Mouse (Mus musculus) midbrain, embryonic 14.5 days (tissue): Measurements from ENCODE around the gene Mettl5. TPM values are rescaled to one million over a fixed set of nuclear protein-coding genes. Genes with fewer than 3 reads are reported as not detected.

ENCODE experiments used
- ATAC-seq: fragments of 200-750 bp; cut with Nextera tagmentation; 2 replicates; pipeline ENCODE4 v1.8.0; 2017; ENCODE audit warnings: moderate number of reproducible peaks, moderate library complexity; ENCODE audit not compliant: low FRiP score, low TSS enrichment
- DNase-seq: peaks from one replicate; pipeline ENCODE4 v3.0.0-alpha.2; 2015
- H3K27ac ChIP-seq: fragments of 300-500 bp; sonication (generic); replicated peaks from 2 replicates; pipeline ENCODE4 v1.5.1; 2014; ENCODE audit warnings: mild to moderate bottlenecking, low read depth, low read length, moderate library complexity
- H3K27me3 ChIP-seq: fragments of 300-500 bp; sonication (generic); 2 replicates; pipeline ENCODE4 v1.6.1; 2014; ENCODE audit warnings: low read length, control low read depth, mixed read lengths; ENCODE audit not compliant: control insufficient read depth, insufficient read depth
- H3K36me3 ChIP-seq: fragments of 300-500 bp; sonication (generic); 2 replicates; pipeline ENCODE4 v1.6.1; 2014; ENCODE audit warnings: low read length, control low read depth; ENCODE audit not compliant: control insufficient read depth, insufficient read depth
- H3K4me1 ChIP-seq: fragments of 300-500 bp; sonication (generic); 2 replicates; pipeline ENCODE4 v1.6.1; 2014; ENCODE audit warnings: mild to moderate bottlenecking, antibody characterized with exemption, low read length, control low read depth; ENCODE audit not compliant: control insufficient read depth, insufficient read depth
- H3K4me2 ChIP-seq: fragments of 300-500 bp; sonication (generic); 2 replicates; pipeline ENCODE4 v1.6.1; 2014; ENCODE audit warnings: mild to moderate bottlenecking, low read length, moderate library complexity
- H3K4me3 ChIP-seq: fragments of 300-500 bp; sonication (generic); replicated peaks from 2 replicates; pipeline ENCODE4 v1.5.1; 2014; ENCODE audit warnings: low read depth, low read length
- H3K9ac ChIP-seq: fragments of 300-500 bp; sonication (generic); replicated peaks from 2 replicates; pipeline ENCODE4 v1.6.1; 2014; ENCODE audit warnings: mild to moderate bottlenecking, low read length, moderate library complexity
- H3K9me3 ChIP-seq: fragments of 300-500 bp; sonication (generic); 2 replicates; pipeline ENCODE4 v1.6.1; 2016; ENCODE audit warnings: low read length, control low read depth, mixed read lengths; ENCODE audit not compliant: control insufficient read depth
- WGBS: fragments of 180-500 bp; shearing (Covaris S2); extraction: QIAGEN DNeasy Blood & Tissue Kit; methylation state at CpG from one replicate; pipeline ENCODE4 v1.1.7; 2014; 5-methylcytosine and 5-hydroxymethylcytosine counted together
- polyA plus RNA-seq: library from polyadenylated mRNA; unstranded; fragments of >200 nt; fragmentation: Nextera tagmentation; extraction: Ambion mirVana; gene quantifications from 2 replicates; pipeline ENCODE4 v1.2.1, GENCODE M21; 2014

The Mettl5 gene
- polyA plus RNA-seq, 1 experiment from 2014 or later = 27.7 TPM

- H3K27ac ChIP-seq = peak overlapping the region; percentile 96
- peak overlapping the region; percentile 98 for H3K9ac ChIP-seq
- H3K27me3 ChIP-seq = no peaks in the 10 kb centered on the region
- H3K4me3 ChIP-seq = peak overlapping the region; percentile 82
- peaks cover 28% of the 10 kb centered on the region for H3K4me1 ChIP-seq
- peak overlapping the region; percentile 75 for H3K4me2 ChIP-seq
- 0 out of 2 replicates have a peak, but pooled peaks cover 4% of the 10 kb centered on the region for H3K36me3 ChIP-seq
- DNase-seq (peak; percentile 79), ATAC-seq (peak; percentile 87)
- WGBS = under 1% methylated on average over 67 of the region's 80 CpGs
- no peaks in the 10 kb centered on the region for H3K9me3 ChIP-seq
These were observed 62.9 kb downstream of the Mettl5 start for GRCm38 (mm10) chr2:69822361-69823128.

- Histone ChIP-seq H3K27me3 (no peaks in the 10 kb centered on the region), H3K9me3 (no peaks in the 10 kb centered on the region), H3K9ac (peak within 1 kb of the TSS; percentile 98), H3K36me3 (0 out of 2 replicates have a peak, but pooled peaks cover 4% of the 10 kb centered on the region), H3K4me2 (peak within 1 kb of the TSS; percentile 75), H3K27ac (peak within 1 kb of the TSS; percentile 96), H3K4me1 (peaks cover 28% of the 10 kb centered on the region), H3K4me3 (peak within 1 kb of the TSS; percentile 82)
- no peak for ATAC-seq
- WGBS = 29% methylated on average over 8 of the region's 8 CpGs
- no peak for DNase-seq
These were observed 63.7 kb downstream of the Mettl5 start, which contains the start of gene Klhl23 for GRCm38 (mm10) chr2:69821711-69822110. Klhl23 (plus strand) TSS chr2:69821944.

Other genes starting within 250 kb of the Mettl5 start
- gene Bbs5, start 238.4 kb downstream of the Mettl5 start, polyA plus RNA-seq = 19.7 and 21.2 TPM in 2 replicates
- gene Klhl41, start 215.5 kb downstream of the Mettl5 start, polyA plus RNA-seq = 0.11 and 0.21 TPM in 2 replicates
- 15.7 and 20.1 TPM in 2 replicates for gene Fastkd1, start 172.1 kb downstream of the Mettl5 start, polyA plus RNA-seq
- 91.2 and 95.9 TPM in 2 replicates for gene Ppig, start 163.1 kb downstream of the Mettl5 start, polyA plus RNA-seq
- 2.5 and 3.0 TPM in 2 replicates for gene Ccdc173, start 96.0 kb downstream of the Mettl5 start, polyA plus RNA-seq
- 33.4 and 49.4 TPM in 2 replicates for gene Phospho2, start 96.0 kb downstream of the Mettl5 start, polyA plus RNA-seq
- gene Klhl23, start 63.7 kb downstream of the Mettl5 start, polyA plus RNA-seq = 75.3 and 85.9 TPM in 2 replicates
- gene Ssb, start 24.1 kb downstream of the Mettl5 start, polyA plus RNA-seq = 251 and 296 TPM in 2 replicates
- gene Ubr3, start 11.6 kb upstream of the Mettl5 start, polyA plus RNA-seq = 26.0 and 26.9 TPM in 2 replicates
- 0.28 and 0.43 TPM in 2 replicates for gene Myo3b, start 153.5 kb upstream of the Mettl5 start, polyA plus RNA-seq